Mouse (Mus musculus) cortical plate, adult 2 months (tissue): ENCODE data around the gene Kctd11. TPM values are rescaled to one million over a fixed set of nuclear protein-coding genes. Genes with fewer than 3 reads are reported as not detected.

Experiments
- H3K27ac ChIP-seq: fragments of 200-500 bp; 2 replicates; pipeline ENCODE4 v1.5.1; 2012; ENCODE audit warnings: low read length, control low read depth, inconsistent platforms; ENCODE audit not compliant: insufficient read depth
- H3K4me1 ChIP-seq: fragments of 200-500 bp; 2 replicates; pipeline ENCODE4 v1.6.1; 2011; ENCODE audit warnings: low read length; ENCODE audit not compliant: control insufficient read depth, insufficient read depth
- H3K4me3 ChIP-seq: fragments of 200-500 bp; 2 replicates; pipeline ENCODE4 v1.5.1; 2011; ENCODE audit warnings: mild to moderate bottlenecking, low read length, control low read depth; ENCODE audit not compliant: insufficient read depth
- CTCF ChIP-seq: fragments of 200-500 bp; IDR thresholded peaks from 2 replicates; pipeline ENCODE4 v1.5.1; 2011; ENCODE audit warnings: mild to moderate bottlenecking, control low read depth, low read length; ENCODE audit not compliant: insufficient read depth; ENCODE audit errors: extremely low read depth
- POLR2A ChIP-seq: fragments of 200-500 bp; IDR thresholded peaks from 2 replicates; pipeline ENCODE4 v1.6.1; 2011; ENCODE audit warnings: mild to moderate bottlenecking, low read length, control low read depth; ENCODE audit not compliant: insufficient read depth; ENCODE audit errors: extremely low read depth
- polyA plus RNA-seq: library from polyadenylated mRNA; depleted of rRNA; stranded (reverse); fragments of >200 nt; gene quantifications from 2 replicates; pipeline ENCODE4 v1.2.3, GENCODE M21; 2012

Gene Kctd11
- polyA plus RNA-seq, 1 experiment, result 1.7 TPM

DNA sequence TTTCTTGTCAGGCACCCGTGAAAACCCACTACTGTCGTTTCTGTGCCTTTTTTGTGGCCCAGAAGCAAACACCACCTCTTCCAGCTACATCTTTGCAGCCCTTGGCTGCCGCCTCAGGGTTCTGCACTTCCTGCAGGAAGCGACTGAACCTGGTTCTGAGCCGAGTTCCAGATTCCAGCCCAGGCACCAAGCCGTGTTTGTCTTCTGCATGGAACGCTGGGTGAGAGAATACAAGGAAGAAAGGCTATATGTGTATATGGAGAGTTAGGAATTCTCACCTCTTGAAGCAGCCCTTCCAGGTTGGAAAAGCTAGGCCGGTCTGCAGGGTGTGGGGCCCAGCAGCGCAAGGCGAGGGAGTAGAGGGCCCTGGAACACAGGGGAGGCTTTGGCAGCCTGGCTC lies 26.5 kb downstream of the Kctd11 start:
- TF ChIP-seq POLR2A (no peak), CTCF (no peak)
- Histone ChIP-seq H3K4me3 (no peak overlapping the region), H3K4me1 (no peaks in the 10 kb centered on the region), H3K27ac (no peak overlapping the region)

DNA sequence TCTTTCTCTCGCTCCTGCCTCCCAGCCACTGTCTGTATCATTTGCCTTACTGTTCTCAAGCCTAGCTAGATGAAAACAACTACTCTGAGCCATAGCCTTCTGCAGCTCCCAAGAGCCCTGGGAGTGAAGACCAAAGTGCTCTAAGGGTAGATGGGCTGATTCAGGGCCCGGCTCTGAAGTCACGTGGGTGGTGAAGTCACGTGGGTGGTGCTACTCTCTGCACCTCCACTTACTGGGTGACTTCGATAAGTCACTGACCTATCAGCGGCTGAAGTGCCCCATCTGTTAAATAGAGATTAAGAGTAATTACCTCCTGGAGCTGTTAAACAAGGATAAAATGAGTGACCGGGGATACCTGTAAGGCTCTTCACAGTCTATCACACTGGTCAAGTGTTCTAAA lies 27.2 kb downstream of the Kctd11 start:
- Histone ChIP-seq H3K27ac (no peak overlapping the region), H3K4me1 (no peaks in the 10 kb centered on the region), H3K4me3 (no peak overlapping the region)
- TF ChIP-seq POLR2A (no peak), CTCF (no peak)

DNA sequence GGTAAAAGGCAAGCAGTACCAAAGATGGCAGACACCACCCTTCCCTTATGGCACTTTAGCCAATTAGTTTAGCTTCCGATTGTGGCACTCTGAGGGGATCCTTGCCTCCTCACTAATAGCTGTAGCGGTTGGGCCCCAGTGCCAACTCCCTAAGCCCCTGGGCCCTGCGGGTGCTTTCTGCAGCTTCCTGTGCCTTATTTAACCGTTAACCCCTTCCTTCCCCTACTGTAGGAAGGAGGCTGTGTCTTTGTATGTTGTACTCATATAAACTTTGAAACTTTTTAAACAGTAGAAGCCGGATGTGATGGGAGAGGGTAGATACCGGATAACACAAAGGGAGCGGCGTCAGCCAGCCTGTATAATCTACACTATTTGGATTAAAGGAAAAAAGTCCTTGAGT lies 30.5 kb downstream of the Kctd11 start:
- no peak for TF ChIP-seq POLR2A
- no peak for TF ChIP-seq CTCF
- Histone ChIP-seq H3K27ac (no peak overlapping the region), H3K4me3 (no peak overlapping the region), H3K4me1 (no peaks in the 10 kb centered on the region)

DNA sequence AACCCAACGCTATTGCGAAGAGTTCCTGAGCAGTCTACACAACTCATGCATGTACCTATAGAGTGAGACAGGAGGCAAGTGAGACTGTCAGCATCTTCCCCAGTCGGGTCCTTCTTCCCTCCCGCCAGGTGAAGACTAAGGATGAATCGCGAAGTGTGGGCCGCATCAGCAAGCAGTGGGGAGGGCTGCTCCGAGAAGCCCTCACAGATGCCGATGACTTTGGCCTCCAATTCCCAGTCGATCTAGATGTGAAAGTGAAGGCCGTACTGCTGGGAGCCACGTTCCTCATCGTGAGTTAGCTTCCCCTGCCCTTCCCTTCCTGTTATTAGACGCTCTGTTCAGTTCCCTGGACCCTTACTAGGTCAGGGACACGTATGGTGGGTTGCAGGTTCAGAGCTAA lies 31.3 kb downstream of the Kctd11 start:
- TF ChIP-seq CTCF, result no peak
- no peak for TF ChIP-seq POLR2A
- Histone ChIP-seq H3K4me3 (no peak overlapping the region), H3K27ac (no peak overlapping the region), H3K4me1 (no peaks in the 10 kb centered on the region)

DNA sequence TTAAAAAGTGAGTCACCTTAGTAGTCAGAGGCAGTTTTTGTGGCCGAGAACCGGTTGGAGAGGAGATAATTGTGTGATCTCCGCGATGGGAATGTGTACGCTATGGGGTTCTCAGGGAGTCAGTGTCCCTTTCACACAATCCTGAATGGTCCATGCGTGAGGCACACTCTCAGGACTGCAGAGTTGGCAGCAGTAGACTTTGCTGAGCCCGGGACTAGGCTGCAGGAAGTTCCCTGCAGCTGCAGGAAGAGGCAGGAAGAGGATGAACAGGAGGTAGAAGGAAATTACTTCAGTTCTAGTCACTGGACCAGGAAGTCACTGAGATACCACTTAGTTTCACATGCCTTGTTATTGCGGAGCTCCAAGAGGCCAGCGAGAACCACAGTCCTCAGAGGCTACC lies 32.1 kb downstream of the Kctd11 start:
- TF ChIP-seq POLR2A (no peak), CTCF (no peak)
- no peaks in the 10 kb centered on the region for H3K4me1 ChIP-seq
- H3K4me3 ChIP-seq, result no peak overlapping the region

DNA sequence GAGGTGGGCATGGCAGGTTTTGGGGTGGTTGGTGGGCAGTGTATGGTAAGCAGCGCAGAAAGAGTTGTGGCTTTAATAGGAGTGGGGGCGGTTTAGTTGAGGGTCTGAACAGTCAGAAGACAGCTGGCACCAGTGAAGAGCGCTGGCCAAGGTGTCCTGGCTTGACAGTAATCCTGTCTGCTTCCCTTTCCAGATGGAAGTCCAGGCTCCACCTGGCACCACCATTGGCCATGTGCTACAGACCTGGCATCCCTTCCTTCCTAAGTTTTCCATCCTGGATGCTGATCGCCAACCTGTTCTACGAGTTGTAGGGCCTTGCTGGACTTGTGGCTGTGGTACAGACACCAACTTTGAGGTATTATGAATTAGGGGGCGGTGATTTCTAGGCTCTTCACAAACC lies 33.2 kb downstream of the Kctd11 start:
- H3K27ac ChIP-seq, result no peak overlapping the region
- TF ChIP-seq CTCF (no peak), POLR2A (no peak)
- H3K4me1 ChIP-seq, result no peaks in the 10 kb centered on the region
- no peak overlapping the region for H3K4me3 ChIP-seq

More for the DNA sequence above, 32.1 kb downstream of the Kctd11 start:
- no peak overlapping the region for H3K27ac ChIP-seq

DNA sequence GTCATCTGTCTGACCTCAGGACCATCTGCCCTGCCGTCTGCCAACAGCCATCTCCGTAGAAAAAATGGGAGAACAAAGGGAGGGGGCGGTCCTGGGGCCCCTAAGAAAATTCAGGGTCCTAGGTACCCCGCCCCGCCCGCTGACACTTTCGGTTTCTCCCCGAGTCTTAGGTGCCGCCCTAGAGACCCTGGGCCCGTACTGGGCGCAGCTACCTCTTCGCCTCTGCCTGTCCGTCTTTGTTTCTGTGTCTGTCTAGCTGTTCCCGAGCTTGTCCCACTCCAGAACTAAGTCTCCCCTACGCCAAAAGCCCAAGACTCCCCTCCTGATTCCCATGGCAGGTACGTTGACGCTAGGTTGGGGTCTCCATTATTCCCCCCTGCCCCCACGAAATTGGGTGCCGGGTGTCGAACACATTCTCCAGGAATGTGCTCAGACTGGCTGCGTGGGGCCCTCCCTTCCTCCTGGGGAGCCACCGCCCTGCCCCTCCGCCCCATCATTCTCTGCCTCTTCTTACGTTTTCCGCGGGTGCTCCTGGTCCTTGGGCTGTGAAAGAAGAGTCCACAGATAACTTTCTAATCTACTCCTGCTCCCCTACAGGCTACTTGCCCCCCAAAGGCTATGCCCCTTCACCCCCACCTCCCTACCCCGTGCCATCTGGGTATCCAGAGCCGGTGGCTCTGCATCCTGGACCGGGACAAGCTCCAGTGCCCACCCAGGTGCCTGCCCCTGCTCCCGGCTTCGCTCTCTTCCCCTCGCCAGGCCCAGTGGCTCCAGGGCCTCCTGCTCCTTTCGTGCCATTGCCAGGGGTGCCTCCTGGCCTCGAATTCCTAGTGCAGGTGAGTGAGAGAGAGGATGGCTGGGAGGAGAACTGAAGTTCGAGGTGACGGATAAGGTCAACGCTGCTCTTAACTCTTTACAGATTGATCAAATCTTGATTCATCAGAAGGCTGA lies 34.2 kb downstream of the Kctd11 start:
- Histone ChIP-seq H3K4me1 (no peaks in the 10 kb centered on the region), H3K4me3 (peak overlapping the region; percentile 59), H3K27ac (no peak overlapping the region)
- no peak for TF ChIP-seq CTCF
- no peak for TF ChIP-seq POLR2A

DNA sequence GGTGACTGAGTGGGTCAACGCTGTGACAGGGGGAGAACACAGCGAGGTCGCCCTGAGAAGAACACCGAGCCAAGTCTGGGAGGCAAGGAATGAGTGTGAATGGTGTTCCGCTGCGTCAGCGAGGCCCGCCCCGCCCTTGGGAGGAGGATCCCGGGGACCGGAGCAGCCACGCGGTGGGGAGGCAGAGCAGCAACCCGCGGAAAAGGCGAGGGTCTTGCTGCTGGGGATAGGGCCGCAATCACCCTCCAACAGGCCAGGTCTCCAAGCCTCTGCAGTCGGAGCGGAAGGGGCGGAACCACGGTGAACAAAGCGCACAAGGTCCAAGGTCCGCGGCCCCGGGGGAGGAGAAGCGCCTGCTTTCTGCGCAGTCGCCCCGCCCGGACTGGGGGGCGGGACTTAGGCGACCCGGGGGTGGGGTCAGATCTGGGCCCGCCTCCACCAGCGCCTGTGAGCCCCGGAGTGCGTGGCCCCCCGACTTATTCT lies 35.0 kb downstream of the Kctd11 start, which contains the start of gene Plscr3:
Gene Plscr3 (plus strand): TSS at position 179 of the 483 bp plus-strand sequence.
- Histone ChIP-seq H3K27ac (peak within 1 kb of the TSS; percentile 53), H3K4me1 (no peaks in the 10 kb centered on the region), H3K4me3 (peak within 1 kb of the TSS; percentile 59)
- TF ChIP-seq POLR2A (peak; percentile 59; the same call in 1 of the 2 replicates), CTCF (no peak)

DNA sequence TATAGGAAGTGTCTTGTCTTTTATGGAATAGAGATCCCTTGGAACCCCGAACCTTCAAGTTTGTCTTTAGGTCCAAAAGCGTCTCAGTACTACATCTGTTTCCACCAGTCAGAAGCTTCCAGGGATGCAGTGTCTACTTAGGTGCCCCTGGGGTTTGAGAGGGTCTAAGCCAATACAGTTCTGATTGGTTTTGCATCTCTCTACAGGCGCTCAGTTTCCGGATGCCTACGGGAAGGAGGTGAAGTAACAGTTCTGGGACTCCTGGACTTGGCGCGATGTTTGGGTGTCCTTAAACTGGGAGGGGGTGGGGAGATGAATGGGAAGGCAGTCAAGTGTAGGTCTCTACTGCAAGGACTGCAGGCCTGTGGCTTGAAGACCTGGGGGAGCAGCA lies 42.5 kb downstream of the Kctd11 start:
- Histone ChIP-seq H3K4me1 (peaks cover 1% of the 10 kb centered on the region), H3K27ac (peak overlapping the region; percentile 36; the same call in 1 of the 2 replicates), H3K4me3 (peak overlapping the region; percentile 76)
- TF ChIP-seq CTCF, result no peak
- no peak for TF ChIP-seq POLR2A

DNA sequence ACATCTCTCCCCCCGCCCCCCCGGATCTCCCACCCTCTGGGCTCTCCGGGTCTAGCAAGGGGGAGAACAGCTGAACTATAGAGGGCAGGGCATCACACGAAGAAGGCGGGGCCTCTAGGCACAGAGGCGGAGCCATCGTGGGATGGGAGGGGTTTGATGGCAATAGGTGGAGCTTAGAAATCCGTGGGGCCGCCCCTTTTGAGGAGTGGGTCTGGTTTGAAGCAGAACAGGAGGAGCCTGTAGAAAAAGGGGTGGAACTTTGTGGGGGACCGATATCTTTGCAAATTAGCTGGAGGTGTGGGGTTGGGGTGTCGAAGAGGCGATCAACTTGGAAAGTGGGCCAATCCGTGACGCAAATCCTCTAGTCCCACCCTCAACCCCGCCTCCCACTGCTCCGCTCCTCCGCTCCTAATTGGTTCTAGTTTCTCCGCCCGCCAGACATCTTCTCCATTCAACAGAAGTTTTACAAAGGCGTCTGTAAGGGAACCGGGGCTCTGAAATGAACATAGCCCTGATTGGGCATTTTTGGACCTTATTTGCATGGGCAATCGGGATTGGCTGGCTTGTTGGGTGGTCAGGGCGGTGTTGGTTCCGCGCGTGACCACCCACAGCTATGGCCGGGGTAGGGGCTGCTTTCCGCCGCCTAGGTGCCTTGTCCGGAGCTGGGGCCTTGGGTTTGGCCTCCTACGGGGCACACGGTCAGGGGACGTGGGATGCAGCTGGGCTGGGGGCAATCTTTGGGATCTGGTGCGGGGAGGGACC lies 43.1 kb downstream of the Kctd11 start, which contains the start of gene Tmem256:
Gene Tmem256 (plus strand): TSS at position 563 of the 762 bp plus-strand sequence.
- Histone ChIP-seq H3K4me1 (peaks cover 4% of the 10 kb centered on the region), H3K4me3 (peak within 1 kb of the TSS; percentile 76), H3K27ac (peak within 1 kb of the TSS; percentile 36)
- TF ChIP-seq POLR2A, result peak; percentile 60
- no peak for TF ChIP-seq CTCF
